Mouse (Mus musculus): ENCODE measurements at regions not wholly inside any gene's neighbourhood (a gene's known extent, or its start where the extent isn't known, plus 50 kb on each side); places are given as distances from the start of the nearest gene placed in this dataset.
"Not testable (repeated sequence)": the region's sequence is repeated elsewhere in the genome, so short reads cannot be mapped to it uniquely, and the experiment has no call there.

DNA sequence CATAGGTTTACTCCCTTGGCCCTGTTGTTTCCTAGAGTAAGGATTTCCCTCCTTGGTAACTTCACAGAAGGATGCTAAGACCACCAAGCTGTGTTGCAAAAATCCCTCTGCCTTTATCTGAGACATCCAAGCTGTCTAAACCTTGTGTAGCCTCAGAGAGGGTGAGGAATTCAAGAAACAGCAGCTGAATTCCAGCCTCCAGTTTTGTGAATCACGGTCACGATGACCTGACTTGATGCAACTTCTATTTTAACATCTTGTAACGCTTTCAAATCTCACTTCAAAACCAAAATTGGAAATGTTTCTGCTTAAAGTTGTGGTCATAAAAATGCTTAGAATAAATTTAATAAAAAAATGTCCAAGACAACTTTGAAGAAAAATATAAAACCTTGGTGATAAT is 188.4 kb downstream of the Phf3 start:
- H3K27ac ChIP-seq (ENCODE audit: insufficient read depth, low read depth, low read length, poor library complexity, severe bottlenecking), result no peak overlapping the region
- H3K9ac ChIP-seq (ENCODE audit: insufficient read depth, low read depth, low read length, poor library complexity, severe bottlenecking), result no peak overlapping the region
- no peak for TF ChIP-seq ZNF384 (IDR thresholded peaks at IDR 0.05; ENCODE audit: low read depth, low read length)
- TF ChIP-seq HCFC1 (IDR thresholded peaks at IDR 0.05; ENCODE audit: borderline replicate concordance, insufficient read depth, low read length), result no peak
- TF ChIP-seq CHD2 (IDR thresholded peaks at IDR 0.05; ENCODE audit: low read depth, low read length), result no peak
- TF ChIP-seq MAFK (IDR thresholded peaks at IDR 0.05; ENCODE audit: insufficient read depth, low read depth, low read length), result no peak
- no peak for TF ChIP-seq ZC3H11A (IDR thresholded peaks at IDR 0.05; ENCODE audit: borderline replicate concordance, low read depth, low read length)
- H3K9me3 ChIP-seq (ENCODE audit: control insufficient read depth, insufficient read depth, low read depth, low read length), result no peaks in the 10 kb centered on the region
- no peaks in the 10 kb centered on the region for H3K4me1 ChIP-seq (ENCODE audit: control insufficient read depth in 2 of 2, insufficient read depth in 2 of 2, low read length in 2 of 2, poor library complexity in 1 of 2)
- H3K36me3 ChIP-seq (ENCODE audit: control insufficient read depth, insufficient read depth, low read length, poor library complexity, severe bottlenecking), result no peaks in the 10 kb centered on the region
- no peak for DNase-seq (ENCODE audit: low read depth, low spot score)
- in situ Hi-C loops (cut with MboI; ENCODE audit: low sequenced_read_pairs in 2 of 2, unreplicated experiment in 2 of 2), result no loop called here
- no peak overlapping the region for H3K4me3 ChIP-seq (ENCODE audit: insufficient read depth in 1 of 2, low read depth in 1 of 2, low read length in 2 of 2, poor library complexity in 1 of 2, severe bottlenecking in 1 of 2)

DNA sequence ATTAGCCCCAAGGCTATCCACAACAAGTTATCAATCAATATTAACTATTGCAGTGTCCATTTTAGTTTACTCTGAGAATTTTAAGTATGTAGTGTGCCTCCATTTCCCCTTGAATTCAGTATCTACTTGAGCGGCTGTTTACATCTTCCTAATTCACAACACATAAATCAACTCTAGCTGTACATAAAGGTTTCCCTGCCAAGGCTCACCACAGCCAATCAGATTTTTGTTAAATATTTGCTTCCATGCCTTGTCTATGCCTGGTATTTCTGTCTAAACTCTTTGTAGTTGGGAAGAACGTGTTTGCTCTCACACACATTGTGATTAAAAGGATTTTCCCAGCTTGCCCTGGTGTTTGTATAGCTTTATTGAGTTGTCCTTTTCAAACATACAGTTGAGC is 189.8 kb downstream of the Phf3 start:
- TF ChIP-seq MAFK (IDR thresholded peaks at IDR 0.05; ENCODE audit: insufficient read depth, low read depth, low read length) (no peak), HCFC1 (IDR thresholded peaks at IDR 0.05; ENCODE audit: borderline replicate concordance, insufficient read depth, low read length) (no peak), ZNF384 (IDR thresholded peaks at IDR 0.05; ENCODE audit: low read depth, low read length) (no peak), CHD2 (IDR thresholded peaks at IDR 0.05; ENCODE audit: low read depth, low read length) (no peak), ZC3H11A (IDR thresholded peaks at IDR 0.05; ENCODE audit: borderline replicate concordance, low read depth, low read length) (no peak)
- no peak overlapping the region for H3K4me3 ChIP-seq (ENCODE audit: insufficient read depth in 1 of 2, low read depth in 1 of 2, low read length in 2 of 2, poor library complexity in 1 of 2, severe bottlenecking in 1 of 2)
- no peaks in the 10 kb centered on the region for H3K4me1 ChIP-seq (ENCODE audit: control insufficient read depth in 2 of 2, insufficient read depth in 2 of 2, low read length in 2 of 2, poor library complexity in 1 of 2)
- no peak overlapping the region for H3K9ac ChIP-seq (ENCODE audit: insufficient read depth, low read depth, low read length, poor library complexity, severe bottlenecking)
- no peaks in the 10 kb centered on the region for H3K9me3 ChIP-seq (ENCODE audit: control insufficient read depth, insufficient read depth, low read depth, low read length)
- DNase-seq (ENCODE audit: low read depth, low spot score), result no peak
- in situ Hi-C loops (cut with MboI; ENCODE audit: low sequenced_read_pairs in 2 of 2, unreplicated experiment in 2 of 2), result no loop called here
- H3K36me3 ChIP-seq (ENCODE audit: control insufficient read depth, insufficient read depth, low read length, poor library complexity, severe bottlenecking), result no peaks in the 10 kb centered on the region
- no peak overlapping the region for H3K27ac ChIP-seq (ENCODE audit: insufficient read depth, low read depth, low read length, poor library complexity, severe bottlenecking)

DNA sequence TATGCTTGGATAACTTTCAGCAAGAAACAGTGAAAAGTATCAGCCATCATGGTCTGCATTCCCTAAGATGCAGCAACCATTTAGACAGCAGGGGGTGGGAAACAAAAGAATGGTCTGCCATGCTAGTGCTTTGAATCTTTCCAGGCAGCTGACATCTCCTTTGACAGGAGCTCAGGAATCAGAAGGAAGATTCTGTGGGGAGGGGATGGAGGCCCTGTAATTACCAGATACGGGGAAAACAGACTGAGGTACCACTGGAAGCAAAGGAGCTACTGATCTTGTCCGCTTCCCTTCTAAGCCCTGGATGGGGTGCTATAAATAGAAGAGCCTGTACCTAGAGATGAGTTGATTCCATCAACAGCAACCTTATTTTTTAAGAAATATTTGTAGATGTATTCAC is 233.9 kb downstream of the Phf3 start:
- Histone ChIP-seq H3K4me3 (ENCODE audit: insufficient read depth in 1 of 2, low read depth in 1 of 2, low read length in 2 of 2, poor library complexity in 1 of 2, severe bottlenecking in 1 of 2) (no peak overlapping the region), H3K36me3 (ENCODE audit: control insufficient read depth, insufficient read depth, low read length, poor library complexity, severe bottlenecking) (no peaks in the 10 kb centered on the region), H3K9me3 (ENCODE audit: control insufficient read depth, insufficient read depth, low read depth, low read length) (no peaks in the 10 kb centered on the region), H3K4me1 (ENCODE audit: control insufficient read depth in 2 of 2, insufficient read depth in 2 of 2, low read length in 2 of 2, poor library complexity in 1 of 2) (no peaks in the 10 kb centered on the region), H3K9ac (ENCODE audit: insufficient read depth, low read depth, low read length, poor library complexity, severe bottlenecking) (no peak overlapping the region), H3K27ac (ENCODE audit: insufficient read depth, low read depth, low read length, poor library complexity, severe bottlenecking) (no peak overlapping the region)
- in situ Hi-C loops (cut with MboI; ENCODE audit: low sequenced_read_pairs in 2 of 2, unreplicated experiment in 2 of 2), result no loop called here
- TF ChIP-seq MAFK (IDR thresholded peaks at IDR 0.05; ENCODE audit: insufficient read depth, low read depth, low read length) (no peak), ZC3H11A (IDR thresholded peaks at IDR 0.05; ENCODE audit: borderline replicate concordance, low read depth, low read length) (no peak)
- DNase-seq (ENCODE audit: low read depth, low spot score), result no peak

DNA sequence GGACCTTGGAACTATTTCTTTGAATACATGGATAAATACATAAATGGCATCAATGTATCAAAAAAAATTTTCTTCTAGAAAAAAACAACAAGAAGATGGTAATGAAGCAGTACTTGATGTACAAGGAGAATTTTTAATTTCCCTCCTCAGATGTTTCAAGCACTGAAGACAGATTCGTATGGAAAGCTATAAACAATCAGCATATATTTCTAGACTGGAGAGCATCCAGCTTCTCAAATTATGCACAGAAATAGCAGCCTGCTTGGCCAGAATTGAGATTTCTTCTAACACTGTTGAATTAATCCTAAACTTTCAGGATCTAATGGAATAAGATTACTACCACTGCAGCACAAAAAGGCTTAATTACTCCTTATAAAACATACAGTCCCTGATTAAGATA is 241.0 kb downstream of the Phf3 start:
- no peak for DNase-seq (ENCODE audit: low read depth, low spot score)
- TF ChIP-seq ZC3H11A (IDR thresholded peaks at IDR 0.05; ENCODE audit: borderline replicate concordance, low read depth, low read length) (no peak), HCFC1 (IDR thresholded peaks at IDR 0.05; ENCODE audit: borderline replicate concordance, insufficient read depth, low read length) (no peak), CHD2 (IDR thresholded peaks at IDR 0.05; ENCODE audit: low read depth, low read length) (no peak), MAFK (IDR thresholded peaks at IDR 0.05; ENCODE audit: insufficient read depth, low read depth, low read length) (no peak), ZNF384 (IDR thresholded peaks at IDR 0.05; ENCODE audit: low read depth, low read length) (no peak)
- H3K4me1 ChIP-seq (ENCODE audit: control insufficient read depth in 2 of 2, insufficient read depth in 2 of 2, low read length in 2 of 2, poor library complexity in 1 of 2), result no peaks in the 10 kb centered on the region
- in situ Hi-C loops (cut with MboI; ENCODE audit: low sequenced_read_pairs in 2 of 2, unreplicated experiment in 2 of 2), result no loop called here
- no peak overlapping the region for H3K9ac ChIP-seq (ENCODE audit: insufficient read depth, low read depth, low read length, poor library complexity, severe bottlenecking)
- no peak overlapping the region for H3K4me3 ChIP-seq (ENCODE audit: insufficient read depth in 1 of 2, low read depth in 1 of 2, low read length in 2 of 2, poor library complexity in 1 of 2, severe bottlenecking in 1 of 2)
- no peaks in the 10 kb centered on the region for H3K9me3 ChIP-seq (ENCODE audit: control insufficient read depth, insufficient read depth, low read depth, low read length)
- no peak overlapping the region for H3K27ac ChIP-seq (ENCODE audit: insufficient read depth, low read depth, low read length, poor library complexity, severe bottlenecking)
- H3K36me3 ChIP-seq (ENCODE audit: control insufficient read depth, insufficient read depth, low read length, poor library complexity, severe bottlenecking), result no peaks in the 10 kb centered on the region

DNA sequence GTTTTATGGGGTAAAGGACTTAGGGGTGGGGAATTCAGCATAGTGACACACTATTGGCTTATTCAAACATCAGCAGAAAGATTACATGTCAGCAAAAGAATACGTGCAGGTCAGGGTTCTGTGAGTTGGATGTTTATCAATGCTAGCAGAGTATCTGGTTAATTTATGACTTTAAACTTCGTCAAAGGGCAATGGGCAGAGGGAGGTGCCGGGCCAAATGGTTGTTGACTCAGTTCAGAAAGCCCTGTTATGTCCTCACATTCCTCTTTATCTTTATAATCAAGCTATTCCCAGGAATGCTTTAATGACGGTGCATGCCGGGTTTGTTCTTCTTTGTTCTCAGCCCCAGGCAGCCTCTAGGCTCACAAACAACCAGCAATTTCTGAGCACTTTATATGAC is 245.9 kb downstream of the Phf3 start:
- H3K27ac ChIP-seq (ENCODE audit: insufficient read depth, low read depth, low read length, poor library complexity, severe bottlenecking); H3K36me3 ChIP-seq (ENCODE audit: control insufficient read depth, insufficient read depth, low read length, poor library complexity, severe bottlenecking); H3K4me3 ChIP-seq (ENCODE audit: insufficient read depth in 1 of 2, low read depth in 1 of 2, low read length in 2 of 2, poor library complexity in 1 of 2, severe bottlenecking in 1 of 2); H3K9me3 ChIP-seq (ENCODE audit: control insufficient read depth, insufficient read depth, low read depth, low read length); in situ Hi-C loops (cut with MboI; ENCODE audit: low sequenced_read_pairs in 2 of 2, unreplicated experiment in 2 of 2); H3K9ac ChIP-seq (ENCODE audit: insufficient read depth, low read depth, low read length, poor library complexity, severe bottlenecking); H3K4me1 ChIP-seq (ENCODE audit: control insufficient read depth in 2 of 2, insufficient read depth in 2 of 2, low read length in 2 of 2, poor library complexity in 1 of 2); DNase-seq (ENCODE audit: low read depth, low spot score): not testable (repeated sequence)

Data from ES-E14 (cell line).